Mouse (Mus musculus) hindbrain, embryonic 16.5 days (tissue): ENCODE measurements around the gene Jph2. TPM values are rescaled to one million over a fixed set of nuclear protein-coding genes. Genes with fewer than 3 reads are reported as not detected.

Experiments
- ATAC-seq: fragments of 200-750 bp; cut with Nextera tagmentation; 2 replicates; pipeline ENCODE4 v1.8.0; 2017; ENCODE audit warnings: moderate TSS enrichment, moderate library complexity
- H3K27ac ChIP-seq: fragments of 300-500 bp; sonication (generic); 2 replicates; pipeline ENCODE4 v1.5.1; 2014; ENCODE audit warnings: low read depth, mild to moderate bottlenecking, control low read depth, low read length, moderate library complexity
- H3K27me3 ChIP-seq: fragments of 300-500 bp; sonication (generic); replicated peaks from 2 replicates; pipeline ENCODE4 v1.6.1; 2014; ENCODE audit warnings: low read length; ENCODE audit not compliant: control insufficient read depth, insufficient read depth
- H3K36me3 ChIP-seq: fragments of 300-500 bp; sonication (generic); 2 replicates; pipeline ENCODE4 v1.6.1; 2014; ENCODE audit warnings: mild to moderate bottlenecking, low read length, moderate library complexity, mixed read lengths; ENCODE audit not compliant: control insufficient read depth, insufficient read depth
- H3K4me1 ChIP-seq: fragments of 300-500 bp; sonication (generic); 2 replicates; pipeline ENCODE4 v1.6.1; 2014; ENCODE audit warnings: low read depth, low read length; ENCODE audit not compliant: control insufficient read depth, insufficient read depth
- H3K4me2 ChIP-seq: fragments of 300-500 bp; sonication (generic); 2 replicates; pipeline ENCODE4 v1.6.1; 2014; ENCODE audit warnings: mild to moderate bottlenecking, low read length, control low read depth, moderate library complexity
- H3K4me3 ChIP-seq: fragments of 300-500 bp; sonication (generic); 2 replicates; pipeline ENCODE4 v1.5.1; 2014; ENCODE audit warnings: mild to moderate bottlenecking, low read length, control low read depth, moderate library complexity
- H3K9ac ChIP-seq: fragments of 300-500 bp; sonication (generic); 2 replicates; pipeline ENCODE4 v1.6.1; 2014; ENCODE audit warnings: low read depth, mild to moderate bottlenecking, control low read depth, low read length, moderate library complexity
- H3K9me3 ChIP-seq: fragments of 300-500 bp; sonication (generic); 2 replicates; pipeline ENCODE4 v1.6.1; 2014; ENCODE audit warnings: mild to moderate bottlenecking, low read length, moderate library complexity; ENCODE audit not compliant: control insufficient read depth
- WGBS: fragments of 180-500 bp; shearing (Covaris S2); extraction: QIAGEN DNeasy Blood & Tissue Kit; methylation state at CpG from one replicate; pipeline ENCODE4 v1.1.7; 2014; 5-methylcytosine and 5-hydroxymethylcytosine counted together
- polyA plus RNA-seq: library from polyadenylated mRNA; unstranded; fragments of >200 nt; fragmentation: Nextera tagmentation; extraction: Ambion mirVana; gene quantifications from 2 replicates; pipeline ENCODE4 v1.2.1, GENCODE M21; 2015

Jph2 gene
- polyA plus RNA-seq, 1 experiment from 2014 or later, result 1.0 TPM

DNA sequence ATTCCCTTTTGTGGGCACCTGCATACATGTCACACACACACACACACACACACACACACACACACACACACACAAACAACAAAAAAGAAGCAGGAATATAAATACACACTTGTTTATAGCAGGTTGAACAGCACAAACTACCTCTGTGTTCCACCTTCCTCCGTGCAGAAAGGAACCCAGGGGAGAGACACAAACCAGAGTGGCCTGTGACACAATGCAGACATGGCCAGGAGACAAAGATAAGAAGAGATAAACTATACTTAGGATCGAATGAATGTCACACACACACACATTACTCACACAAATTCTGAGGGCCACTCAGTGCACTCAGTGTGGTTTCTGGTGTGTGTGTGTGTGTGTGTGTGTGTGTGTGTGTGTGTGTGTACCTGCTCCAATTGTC, 38.5 kb downstream of the Jph2 start:
- ATAC-seq, result no peak
- Histone ChIP-seq H3K4me2 (no peak overlapping the region), H3K9me3 (no peaks in the 10 kb centered on the region), H3K9ac (no peak overlapping the region), H3K36me3 (no peaks in the 10 kb centered on the region), H3K4me1 (no peaks in the 10 kb centered on the region), H3K4me3 (no peak overlapping the region), H3K27ac (no peak overlapping the region), H3K27me3 (no peaks in the 10 kb centered on the region; the same call in 1 of the 2 replicates)
- WGBS, result 69% methylated on average over 2 of the region's 2 CpGs

DNA sequence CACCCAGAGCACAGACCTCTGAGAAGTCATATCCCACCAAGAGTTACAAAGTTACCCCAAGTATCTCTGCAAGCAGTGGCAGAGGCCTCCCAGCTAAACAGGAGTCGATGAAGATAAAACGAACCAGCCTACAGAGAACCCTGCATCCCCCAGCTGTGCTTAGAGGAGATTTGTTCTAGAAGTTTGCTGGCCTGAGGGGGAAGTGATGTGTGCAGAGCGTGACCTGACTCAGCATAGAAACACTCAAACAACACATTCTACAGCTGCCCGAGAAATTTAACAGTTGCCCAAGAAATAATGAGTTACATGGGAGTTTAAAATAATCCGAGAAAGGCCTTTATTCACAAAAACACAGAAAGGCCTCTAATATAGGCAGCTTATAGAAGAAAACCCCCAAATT, 39.1 kb downstream of the Jph2 start:
- 82% methylated on average over 5 of the region's 5 CpGs for WGBS
- no peaks in the 10 kb centered on the region for H3K4me1 ChIP-seq
- no peak overlapping the region for H3K4me2 ChIP-seq
- no peaks in the 10 kb centered on the region for H3K9me3 ChIP-seq
- H3K36me3 ChIP-seq, result no peaks in the 10 kb centered on the region
- no peaks in the 10 kb centered on the region; the same call in 1 of the 2 replicates for H3K27me3 ChIP-seq
- H3K27ac ChIP-seq, result no peak overlapping the region
- H3K4me3 ChIP-seq, result no peak overlapping the region
- H3K9ac ChIP-seq, result no peak overlapping the region
- ATAC-seq, result no peak

GRCm38 (mm10) chr2:163356113-163356840, 41.5 kb downstream of the Jph2 start:
- no peaks in the 10 kb centered on the region for H3K4me1 ChIP-seq
- no peak overlapping the region for H3K9ac ChIP-seq
- WGBS, result 83% methylated on average over 12 of the region's 12 CpGs
- H3K9me3 ChIP-seq, result no peaks in the 10 kb centered on the region
- no peaks in the 10 kb centered on the region for H3K27me3 ChIP-seq
- H3K36me3 ChIP-seq, result no peaks in the 10 kb centered on the region
- no peak for ATAC-seq
- no peak overlapping the region for H3K4me2 ChIP-seq
- no peak overlapping the region for H3K27ac ChIP-seq
- no peak overlapping the region for H3K4me3 ChIP-seq

DNA sequence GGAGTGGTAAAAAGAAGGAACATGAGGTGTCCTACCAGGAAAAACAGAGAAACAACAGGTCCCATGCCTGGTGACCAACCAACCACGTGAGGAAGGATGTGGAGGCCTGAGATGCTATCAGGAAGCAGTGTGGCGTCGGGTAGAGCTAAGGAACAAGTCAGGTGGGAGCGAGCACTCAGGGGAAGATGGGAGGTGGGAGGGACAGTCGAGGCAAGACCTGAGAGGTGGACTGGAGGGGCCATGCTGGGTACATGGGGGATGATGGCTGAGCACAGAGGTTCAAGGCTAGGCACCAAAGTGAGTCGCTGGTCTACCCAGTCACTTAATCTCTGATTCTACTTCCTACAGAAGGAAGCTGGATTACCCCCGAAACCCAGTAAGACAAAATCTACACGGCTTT, 42.1 kb downstream of the Jph2 start:
- H3K4me3 ChIP-seq, result no peak overlapping the region
- 85% methylated on average over 8 of the region's 8 CpGs for WGBS
- H3K27me3 ChIP-seq, result no peaks in the 10 kb centered on the region

DNA sequence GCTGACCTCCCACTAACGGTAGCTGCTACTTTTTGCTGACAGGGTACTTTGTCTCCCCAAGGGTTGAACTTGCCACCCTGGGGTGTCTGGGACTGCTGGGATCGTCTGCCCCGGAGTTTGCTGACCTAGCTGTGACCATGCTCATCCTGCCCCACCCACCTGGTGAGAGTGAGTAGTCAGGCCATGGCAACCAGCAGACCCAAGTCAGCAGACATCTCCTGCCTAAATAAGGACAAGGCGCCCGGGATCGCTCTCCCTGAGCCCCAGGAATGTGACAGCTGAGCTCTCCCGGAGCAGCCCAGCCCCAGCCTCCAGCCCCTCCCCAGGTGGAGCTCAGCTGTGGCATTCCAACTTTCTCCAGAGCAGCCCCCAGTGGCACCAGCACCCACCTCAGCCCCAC, 44.1 kb downstream of the Jph2 start:
- no peak for ATAC-seq
- Histone ChIP-seq H3K27ac (no peak overlapping the region), H3K36me3 (no peaks in the 10 kb centered on the region), H3K9ac (no peak overlapping the region), H3K27me3 (no peaks in the 10 kb centered on the region), H3K4me3 (no peak overlapping the region), H3K9me3 (no peaks in the 10 kb centered on the region), H3K4me2 (no peak overlapping the region), H3K4me1 (no peaks in the 10 kb centered on the region)
- 19% methylated on average over 7 of the region's 7 CpGs for WGBS

More for the DNA sequence above, 42.1 kb downstream of the Jph2 start:
- Histone ChIP-seq H3K4me2 (no peak overlapping the region), H3K9ac (no peak overlapping the region), H3K36me3 (no peaks in the 10 kb centered on the region), H3K9me3 (no peaks in the 10 kb centered on the region), H3K27ac (no peak overlapping the region), H3K4me1 (no peaks in the 10 kb centered on the region)
- ATAC-seq, result no peak

GRCm38 (mm10) chr2:163350443-163350842, 47.4 kb downstream of the Jph2 start:
- no peak overlapping the region for H3K27ac ChIP-seq
- ATAC-seq, result no peak
- 58% methylated on average over 5 of the region's 5 CpGs for WGBS

GRCm38 (mm10) chr2:163349411-163349810, 48.4 kb downstream of the Jph2 start:
- Histone ChIP-seq H3K9ac (no peak overlapping the region), H3K36me3 (no peaks in the 10 kb centered on the region), H3K27me3 (no peaks in the 10 kb centered on the region; the same call in 1 of the 2 replicates), H3K4me3 (no peak overlapping the region), H3K4me1 (no peaks in the 10 kb centered on the region), H3K4me2 (no peak overlapping the region), H3K9me3 (no peaks in the 10 kb centered on the region), H3K27ac (no peak overlapping the region)
- ATAC-seq, result 0 out of 2 replicates have a peak, but pooled peaks have one; percentile 52
- 51% methylated on average over 9 of the region's 9 CpGs for WGBS

More at GRCm38 (mm10) chr2:163350443-163350842, 47.4 kb downstream of the Jph2 start:
- no peak overlapping the region for H3K4me3 ChIP-seq
- H3K9me3 ChIP-seq, result no peaks in the 10 kb centered on the region
- no peak overlapping the region for H3K9ac ChIP-seq
- H3K4me1 ChIP-seq, result no peaks in the 10 kb centered on the region
- no peak overlapping the region for H3K4me2 ChIP-seq
- no peaks in the 10 kb centered on the region; the same call in 1 of the 2 replicates for H3K27me3 ChIP-seq
- H3K36me3 ChIP-seq, result no peaks in the 10 kb centered on the region

GRCm38 (mm10) chr2:163348677-163349076, 49.1 kb downstream of the Jph2 start:
- no peak for ATAC-seq
- H3K9ac ChIP-seq, result no peak overlapping the region
- H3K27me3 ChIP-seq, result no peaks in the 10 kb centered on the region; the same call in 1 of the 2 replicates
- no peak overlapping the region for H3K27ac ChIP-seq
- H3K4me2 ChIP-seq, result no peak overlapping the region
- 73% methylated on average over 7 of the region's 7 CpGs for WGBS
- no peaks in the 10 kb centered on the region for H3K36me3 ChIP-seq
- H3K4me3 ChIP-seq, result no peak overlapping the region
- no peaks in the 10 kb centered on the region for H3K9me3 ChIP-seq
- H3K4me1 ChIP-seq, result no peaks in the 10 kb centered on the region

DNA sequence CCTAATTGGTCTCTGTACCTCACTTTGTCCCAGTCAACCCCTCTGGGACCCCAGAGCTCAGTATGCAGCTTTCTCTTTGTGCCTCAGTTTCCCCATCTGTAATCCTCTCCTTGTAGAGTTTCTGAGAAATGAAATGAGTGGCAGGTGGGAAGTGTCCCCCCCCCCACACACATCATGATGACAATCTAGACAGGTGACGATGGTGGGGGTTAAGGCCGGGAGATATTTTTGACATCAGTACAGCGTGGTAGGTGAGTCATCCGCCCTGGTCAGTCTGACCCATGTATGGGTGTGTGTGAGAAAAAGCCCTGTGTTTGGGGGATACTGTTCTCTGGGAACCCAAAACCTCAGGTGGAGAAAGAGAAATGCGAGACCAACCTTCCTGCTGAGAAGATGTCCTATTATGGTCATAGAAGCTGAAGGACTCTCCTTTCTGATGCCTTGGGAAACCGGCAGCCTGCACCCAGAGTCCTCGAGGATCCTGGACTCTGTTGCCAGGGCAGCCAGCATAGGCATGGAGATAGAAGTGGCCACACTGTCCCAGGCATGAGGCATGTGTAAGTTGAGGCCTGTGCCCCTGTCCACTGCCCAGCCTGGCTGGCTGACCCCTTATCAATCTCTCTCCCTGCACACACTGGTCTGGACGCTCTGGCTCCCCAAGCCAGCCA, 50.1 kb downstream of the Jph2 start:
- no peak overlapping the region for H3K4me2 ChIP-seq
- no peaks in the 10 kb centered on the region for H3K9me3 ChIP-seq
- no peak for ATAC-seq
- no peaks in the 10 kb centered on the region; the same call in 1 of the 2 replicates for H3K27me3 ChIP-seq
- no peak overlapping the region for H3K4me3 ChIP-seq
- 84% methylated on average over 8 of the region's 8 CpGs for WGBS
- H3K9ac ChIP-seq, result no peak overlapping the region
- no peaks in the 10 kb centered on the region for H3K36me3 ChIP-seq
- no peaks in the 10 kb centered on the region for H3K4me1 ChIP-seq
- H3K27ac ChIP-seq, result no peak overlapping the region
